Mouse (Mus musculus) embryonic fibroblast, embryonic 13.5 days (primary cell): ENCODE measurements at regions not wholly inside any gene's neighbourhood (a gene's known extent, or its start where the extent isn't known, plus 50 kb on each side); places are given as distances from the start of the nearest gene placed in this dataset.

ENCODE experiments used
- H3K27ac ChIP-seq: 2 replicates; pipeline ENCODE4 v1.5.1; 2012; ENCODE audit warnings: low read length, control low read depth, inconsistent platforms; ENCODE audit not compliant: insufficient read depth
- H3K4me1 ChIP-seq: 2 replicates; pipeline ENCODE4 v1.6.1; 2011; ENCODE audit warnings: low read length; ENCODE audit not compliant: control insufficient read depth, insufficient read depth
- H3K4me3 ChIP-seq: 2 replicates; pipeline ENCODE4 v1.5.1; 2011; ENCODE audit warnings: mild to moderate bottlenecking, control low read depth, low read length; ENCODE audit not compliant: insufficient read depth
- CTCF ChIP-seq: IDR thresholded peaks from 2 replicates; pipeline ENCODE4 v1.5.1; 2011; ENCODE audit warnings: mild to moderate bottlenecking, control low read depth, low read length, moderate library complexity, borderline replicate concordance; ENCODE audit not compliant: insufficient read depth
- POLR2A ChIP-seq: IDR thresholded peaks from 2 replicates; pipeline ENCODE4 v1.6.1; 2011; ENCODE audit warnings: low read depth, mild to moderate bottlenecking, control low read depth, low read length, moderate library complexity

GRCm38 (mm10) chr12:26620501-26621134 is 151.6 kb downstream of the Cmpk2 start:
- no peak overlapping the region for H3K27ac ChIP-seq
- H3K4me1 ChIP-seq, result no peaks in the 10 kb centered on the region
- TF ChIP-seq POLR2A (no peak), CTCF (no peak)
- H3K4me3 ChIP-seq, result no peak overlapping the region

GRCm38 (mm10) chr12:26617969-26618368 is 149.0 kb downstream of the Cmpk2 start:
- Histone ChIP-seq H3K27ac (no peak overlapping the region), H3K4me1 (no peaks in the 10 kb centered on the region), H3K4me3 (no peak overlapping the region)
- TF ChIP-seq POLR2A, result no peak
- TF ChIP-seq CTCF, result no peak

GRCm38 (mm10) chr12:26613086-26613705 is 144.2 kb downstream of the Cmpk2 start:
- no peak for TF ChIP-seq CTCF
- TF ChIP-seq POLR2A, result no peak
- no peaks in the 10 kb centered on the region for H3K4me1 ChIP-seq
- no peak overlapping the region for H3K27ac ChIP-seq

GRCm38 (mm10) chr12:26610079-26610478 is 141.1 kb downstream of the Cmpk2 start:
- H3K4me1 ChIP-seq, result no peaks in the 10 kb centered on the region
- H3K27ac ChIP-seq, result no peak overlapping the region
- TF ChIP-seq POLR2A (no peak), CTCF (no peak)
- H3K4me3 ChIP-seq, result no peak overlapping the region

More at GRCm38 (mm10) chr12:26613086-26613705, 144.2 kb downstream of the Cmpk2 start:
- H3K4me3 ChIP-seq, result no peak overlapping the region

GRCm38 (mm10) chr12:26598501-26598900 is 129.5 kb downstream of the Cmpk2 start:
- H3K27ac ChIP-seq, result no peak overlapping the region
- H3K4me3 ChIP-seq, result no peak overlapping the region
- TF ChIP-seq CTCF, result no peak
- TF ChIP-seq POLR2A, result no peak

GRCm38 (mm10) chr12:26592125-26592524 is 123.1 kb downstream of the Cmpk2 start:
- Histone ChIP-seq H3K27ac (no peak overlapping the region), H3K4me3 (no peak overlapping the region), H3K4me1 (no peaks in the 10 kb centered on the region)
- TF ChIP-seq CTCF, result no peak
- TF ChIP-seq POLR2A, result no peak

More at GRCm38 (mm10) chr12:26598501-26598900, 129.5 kb downstream of the Cmpk2 start:
- H3K4me1 ChIP-seq, result no peaks in the 10 kb centered on the region

GRCm38 (mm10) chr12:26589091-26589490 is 120.1 kb downstream of the Cmpk2 start:
- TF ChIP-seq POLR2A (no peak), CTCF (no peak)
- H3K27ac ChIP-seq, result no peak overlapping the region
- no peak overlapping the region for H3K4me3 ChIP-seq
- no peaks in the 10 kb centered on the region for H3K4me1 ChIP-seq

- no peak overlapping the region for H3K27ac ChIP-seq
- H3K4me1 ChIP-seq, result no peaks in the 10 kb centered on the region
- no peak for TF ChIP-seq CTCF
- TF ChIP-seq POLR2A, result no peak
- H3K4me3 ChIP-seq, result no peak overlapping the region
Measured at GRCm38 (mm10) chr12:26577438-26577837, 108.4 kb downstream of the Cmpk2 start.

GRCm38 (mm10) chr12:26571602-26572001 is 102.6 kb downstream of the Cmpk2 start:
- Histone ChIP-seq H3K27ac (no peak overlapping the region), H3K4me1 (no peaks in the 10 kb centered on the region), H3K4me3 (no peak overlapping the region)
- no peak for TF ChIP-seq POLR2A
- no peak for TF ChIP-seq CTCF

GRCm38 (mm10) chr12:26567435-26567834 is 98.4 kb downstream of the Cmpk2 start:
- no peak overlapping the region for H3K4me3 ChIP-seq
- TF ChIP-seq CTCF (no peak), POLR2A (no peak)
- H3K4me1 ChIP-seq, result no peaks in the 10 kb centered on the region
- no peak overlapping the region for H3K27ac ChIP-seq

- TF ChIP-seq CTCF, result no peak
- TF ChIP-seq POLR2A, result no peak
- H3K4me1 ChIP-seq, result no peaks in the 10 kb centered on the region
- H3K27ac ChIP-seq, result no peak overlapping the region
- H3K4me3 ChIP-seq, result no peak overlapping the region
Measured at GRCm38 (mm10) chr12:26562858-26563257, 93.9 kb downstream of the Cmpk2 start.
